Mouse (Mus musculus) heart, embryonic 12.5 days (tissue): ENCODE measurements around the gene Ppp1r8. TPM values are rescaled to one million over a fixed set of nuclear protein-coding genes. Genes with fewer than 3 reads are reported as not detected.
"Not testable (repeated sequence)": the region's sequence is repeated elsewhere in the genome, so short reads cannot be mapped to it uniquely, and the experiment has no call there.

ENCODE experiments used
- ATAC-seq: fragments of 200-750 bp; cut with Nextera tagmentation; 2 replicates; pipeline ENCODE4 v1.8.0; 2017; ENCODE audit warnings: moderate TSS enrichment, moderate library complexity; ENCODE audit not compliant: insufficient number of reproducible peaks, low FRiP score
- H3K27ac ChIP-seq: fragments of 300-500 bp; sonication (generic); 2 replicates; pipeline ENCODE4 v1.5.1; 2016; ENCODE audit warnings: mild to moderate bottlenecking, moderate library complexity; ENCODE audit not compliant: poor library complexity, severe bottlenecking
- H3K27me3 ChIP-seq: fragments of 300-500 bp; sonication (generic); replicated peaks from 2 replicates; pipeline ENCODE4 v1.6.1; 2016; ENCODE audit warnings: mild to moderate bottlenecking, moderate library complexity
- H3K36me3 ChIP-seq: fragments of 300-500 bp; sonication (generic); 2 replicates; pipeline ENCODE4 v1.6.1; 2016; ENCODE audit warnings: mild to moderate bottlenecking, moderate library complexity
- H3K4me1 ChIP-seq: fragments of 300-500 bp; sonication (generic); replicated peaks from 2 replicates; pipeline ENCODE4 v1.6.1; 2016; ENCODE audit warnings: mild to moderate bottlenecking
- H3K4me2 ChIP-seq: fragments of 300-500 bp; sonication (generic); 2 replicates; pipeline ENCODE4 v1.6.1; 2016; ENCODE audit warnings: mild to moderate bottlenecking, moderate library complexity
- H3K4me3 ChIP-seq: fragments of 300-500 bp; sonication (generic); 2 replicates; pipeline ENCODE4 v1.5.1; 2016; ENCODE audit warnings: mild to moderate bottlenecking
- H3K9ac ChIP-seq: fragments of 300-500 bp; sonication (generic); 2 replicates; pipeline ENCODE4 v1.6.1; 2016; ENCODE audit warnings: mild to moderate bottlenecking, moderate library complexity
- H3K9me3 ChIP-seq: fragments of 300-500 bp; sonication (generic); replicated peaks from 2 replicates; pipeline ENCODE4 v1.6.1; 2016; ENCODE audit warnings: mild to moderate bottlenecking, moderate library complexity
- WGBS: fragments of 180-500 bp; shearing (Covaris S2); methylation state at CpG from one replicate; pipeline ENCODE4 v1.1.7; 2016; 5-methylcytosine and 5-hydroxymethylcytosine counted together
- polyA plus RNA-seq: library from polyadenylated mRNA; unstranded; fragments of >200 nt; fragmentation: Nextera tagmentation; extraction: Ambion mirVana; gene quantifications from 2 replicates; pipeline ENCODE4 v1.2.1, GENCODE M21; 2016

The Ppp1r8 gene
- polyA plus RNA-seq, 1 experiment from 2014 or later, result 30.0 TPM

- no peak for ATAC-seq
Measured at GRCm38 (mm10) chr4:132797461-132797860, 45.5 kb downstream of the Ppp1r8 start.

GRCm38 (mm10) chr4:132796196-132796886 lies 46.6 kb downstream of the Ppp1r8 start, which contains the start of gene Themis2:
Gene Themis2 (minus strand): TSS chr4:132796387.
- Histone ChIP-seq H3K4me2 (peak within 1 kb of the TSS; percentile 72), H3K9me3 (no peaks in the 10 kb centered on the region), H3K27me3 (peaks cover 30% of the 10 kb centered on the region), H3K4me1 (peaks cover 7% of the 10 kb centered on the region; the same call in 1 of the 2 replicates), H3K36me3 (no peaks in the 10 kb centered on the region), H3K4me3 (peak within 1 kb of the TSS; percentile 43), H3K27ac (no peak within 1 kb of the TSS), H3K9ac (peak within 1 kb of the TSS; percentile 47; the same call in 1 of the 2 replicates)
- 1% methylated on average over 21 of the region's 21 CpGs for WGBS
- no peak for ATAC-seq

More at GRCm38 (mm10) chr4:132797461-132797860, 45.5 kb downstream of the Ppp1r8 start:
- H3K27ac ChIP-seq, result no peak overlapping the region
- no peak overlapping the region for H3K4me3 ChIP-seq
- peaks cover 30% of the 10 kb centered on the region for H3K27me3 ChIP-seq
- H3K9me3 ChIP-seq, result no peaks in the 10 kb centered on the region
- peaks cover 7% of the 10 kb centered on the region; the same call in 1 of the 2 replicates for H3K4me1 ChIP-seq
- WGBS, result 64% methylated on average over 1 of the region's 1 CpGs
- H3K9ac ChIP-seq, result no peak overlapping the region
- H3K36me3 ChIP-seq, result no peaks in the 10 kb centered on the region
- H3K4me2 ChIP-seq, result no peak overlapping the region

DNA sequence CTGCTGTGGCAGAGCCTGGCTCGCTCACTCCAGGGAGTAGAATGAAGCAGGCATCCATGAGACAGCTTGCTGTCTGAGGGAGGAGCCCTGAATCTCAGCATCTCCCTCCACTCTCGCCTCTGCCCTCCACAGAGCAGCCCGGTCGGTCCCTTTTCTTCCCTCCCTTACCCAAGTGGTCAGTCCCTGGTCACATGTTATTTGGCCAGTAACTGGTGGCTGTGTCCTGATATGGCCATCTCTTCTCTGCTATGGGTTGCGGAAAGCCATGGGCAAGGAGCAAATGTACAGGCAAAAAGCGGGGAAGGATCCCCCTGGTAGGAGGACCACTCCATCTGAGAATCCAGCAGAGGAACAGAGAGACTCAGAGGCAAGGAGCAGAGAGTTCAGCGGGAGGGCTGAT lies 47.8 kb downstream of the Ppp1r8 start:
- 58% methylated on average over 7 of the region's 7 CpGs for WGBS

DNA sequence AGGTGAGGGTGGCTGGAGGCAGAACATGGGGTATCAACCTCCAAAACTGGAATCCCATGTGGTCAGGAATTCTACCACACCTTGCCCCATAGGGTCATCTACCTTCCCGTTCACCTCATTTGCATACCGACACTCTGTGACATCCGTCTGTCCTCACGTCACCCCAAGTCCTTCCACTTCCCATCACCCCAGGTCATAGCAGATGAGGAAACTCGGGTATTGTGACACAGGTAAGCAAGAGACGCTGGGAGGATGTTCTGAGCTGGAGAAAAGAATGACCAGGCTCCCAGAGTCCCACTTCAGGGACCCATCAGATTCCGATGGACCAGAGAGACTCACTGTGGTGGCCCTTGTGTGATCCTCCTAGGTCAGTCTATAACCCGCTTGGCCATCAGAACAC lies 48.2 kb downstream of the Ppp1r8 start:
- ATAC-seq, result no peak
- Histone ChIP-seq H3K27me3 (peaks cover 30% of the 10 kb centered on the region), H3K4me3 (no peak overlapping the region), H3K4me2 (no peak overlapping the region), H3K9me3 (no peaks in the 10 kb centered on the region), H3K4me1 (peaks cover 7% of the 10 kb centered on the region; the same call in 1 of the 2 replicates), H3K36me3 (no peaks in the 10 kb centered on the region), H3K9ac (no peak overlapping the region), H3K27ac (no peak overlapping the region)
- WGBS, result 68% methylated on average over 8 of the region's 8 CpGs

More for the DNA sequence above, 47.8 kb downstream of the Ppp1r8 start:
- Histone ChIP-seq H3K9ac (no peak overlapping the region), H3K9me3 (no peaks in the 10 kb centered on the region), H3K4me2 (no peak overlapping the region), H3K4me3 (no peak overlapping the region), H3K4me1 (peaks cover 7% of the 10 kb centered on the region; the same call in 1 of the 2 replicates), H3K27me3 (peaks cover 30% of the 10 kb centered on the region), H3K36me3 (no peaks in the 10 kb centered on the region), H3K27ac (no peak overlapping the region)
- no peak for ATAC-seq

DNA sequence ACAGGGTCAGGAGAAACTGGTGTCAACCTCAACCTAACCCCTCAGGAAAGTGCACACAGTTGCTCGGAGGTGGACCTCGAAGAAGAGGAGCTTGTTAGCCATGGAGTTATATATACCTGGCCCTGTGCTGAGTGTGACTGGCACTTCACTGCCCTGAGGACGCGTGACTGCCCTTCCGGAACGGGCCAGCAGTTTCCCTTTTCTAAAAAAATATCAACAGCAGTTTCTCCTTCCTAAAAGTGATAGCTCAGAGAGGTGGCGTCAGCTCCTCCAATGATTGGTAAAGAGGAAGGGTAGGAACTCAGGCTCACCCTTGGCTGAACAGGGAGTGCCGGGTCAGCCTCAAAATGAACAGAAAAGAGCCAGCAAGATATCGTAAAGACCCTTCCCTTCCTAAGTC lies 48.9 kb downstream of the Ppp1r8 start:
- Histone ChIP-seq H3K4me2 (no peak overlapping the region), H3K4me3 (no peak overlapping the region), H3K9ac (no peak overlapping the region), H3K27me3 (peaks cover 30% of the 10 kb centered on the region), H3K27ac (no peak overlapping the region), H3K4me1 (peaks cover 7% of the 10 kb centered on the region; the same call in 1 of the 2 replicates), H3K9me3 (no peaks in the 10 kb centered on the region), H3K36me3 (no peaks in the 10 kb centered on the region)
- WGBS, result 68% methylated on average over 9 of the region's 9 CpGs
- no peak for ATAC-seq

DNA sequence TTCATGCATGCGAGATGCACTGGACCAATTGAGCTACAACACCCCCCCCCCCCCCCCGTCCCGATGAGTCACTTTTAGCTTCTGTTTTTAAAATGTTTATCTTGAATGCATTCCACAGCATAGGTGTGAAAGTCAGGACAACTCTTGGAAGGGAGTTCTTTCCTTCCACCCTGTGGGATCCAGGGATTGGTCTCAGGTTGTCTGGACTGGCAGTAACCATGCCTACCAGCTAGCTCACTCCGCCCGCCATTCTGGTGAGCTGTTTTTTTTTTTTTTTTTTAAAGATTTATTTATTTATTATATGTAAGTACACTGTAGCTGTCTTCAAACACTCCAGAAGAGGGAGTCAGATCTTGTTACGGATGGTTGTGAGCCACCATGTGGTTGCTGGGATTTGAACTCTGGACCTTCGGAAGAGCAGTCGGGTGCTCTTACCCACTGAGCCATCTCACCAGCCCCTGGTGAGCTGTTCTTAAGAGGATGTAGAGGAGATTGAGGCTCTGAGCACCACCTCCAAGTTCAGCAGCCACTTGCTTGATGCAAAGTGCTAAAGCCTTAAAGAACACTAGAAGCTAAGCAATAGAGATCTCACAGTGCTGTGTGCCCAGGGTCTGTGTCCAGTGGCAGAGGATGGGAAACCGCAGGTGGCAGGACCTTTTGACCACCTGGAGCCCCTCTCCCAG lies 49.5 kb downstream of the Ppp1r8 start:
- H3K4me1 ChIP-seq, H3K36me3 ChIP-seq, H3K4me3 ChIP-seq, H3K9ac ChIP-seq, H3K4me2 ChIP-seq, ATAC-seq, H3K27ac ChIP-seq, H3K9me3 ChIP-seq: not testable (repeated sequence)
- peaks cover 30% of the 10 kb centered on the region for H3K27me3 ChIP-seq
- 77% methylated on average over 8 of the region's 9 CpGs for WGBS

DNA sequence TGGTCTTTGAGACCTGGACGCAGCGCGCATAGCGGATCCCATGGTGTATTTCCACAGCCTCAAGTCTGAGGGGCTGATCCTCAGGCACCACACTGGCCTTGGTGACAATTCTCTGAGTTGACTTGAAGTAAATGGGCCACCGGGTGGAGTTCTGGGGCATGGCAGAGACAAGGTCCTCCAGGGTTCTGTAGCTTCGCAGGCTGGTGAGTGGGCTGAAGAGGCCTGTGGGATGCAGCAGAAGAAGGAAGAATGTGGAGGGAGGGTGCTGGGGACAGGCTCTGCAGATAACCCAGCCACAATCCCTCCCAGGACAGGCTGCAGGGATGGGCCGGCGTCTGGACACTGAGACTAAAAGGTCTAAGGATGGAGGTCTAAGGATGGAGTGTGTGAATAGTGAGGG lies 53.2 kb downstream of the Ppp1r8 start:
- Histone ChIP-seq H3K36me3 (no peaks in the 10 kb centered on the region), H3K27ac (no peak overlapping the region), H3K4me2 (no peak overlapping the region), H3K9me3 (no peaks in the 10 kb centered on the region), H3K9ac (no peak overlapping the region), H3K4me1 (no peaks in the 10 kb centered on the region), H3K27me3 (peaks cover 11% of the 10 kb centered on the region), H3K4me3 (no peak overlapping the region)
- no peak for ATAC-seq
- WGBS, result 70% methylated on average over 8 of the region's 8 CpGs

- no peak for ATAC-seq
- WGBS, result 88% methylated on average over 13 of the region's 13 CpGs
- no peaks in the 10 kb centered on the region for H3K9me3 ChIP-seq
- no peak overlapping the region for H3K4me3 ChIP-seq
- no peak overlapping the region for H3K4me2 ChIP-seq
- H3K27ac ChIP-seq, result no peak overlapping the region
- H3K36me3 ChIP-seq, result no peaks in the 10 kb centered on the region; the same call in 1 of the 2 replicates
- no peak overlapping the region for H3K9ac ChIP-seq
- no peaks in the 10 kb centered on the region for H3K4me1 ChIP-seq
- H3K27me3 ChIP-seq, result no peaks in the 10 kb centered on the region
Measured at GRCm38 (mm10) chr4:132785228-132785627, 57.7 kb downstream of the Ppp1r8 start.

DNA sequence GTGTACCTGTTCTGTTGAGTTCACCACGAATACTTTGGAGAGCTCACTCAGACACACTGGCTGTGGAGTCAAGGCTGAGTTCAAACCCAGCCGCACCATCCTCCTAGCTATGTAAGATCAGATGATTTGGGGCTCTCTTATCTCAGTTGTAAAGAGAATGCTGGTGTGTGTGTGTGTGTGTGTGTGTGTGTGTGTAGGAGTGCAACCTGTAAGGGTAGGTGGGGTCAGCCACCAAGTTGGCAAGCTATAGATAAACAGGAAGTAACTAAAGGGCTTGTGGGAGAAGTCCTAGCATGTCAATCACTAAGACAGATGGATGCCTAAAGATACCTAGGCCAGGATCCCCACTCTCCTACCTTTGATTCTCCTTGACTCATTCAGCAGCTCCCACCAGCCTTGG lies 59.2 kb downstream of the Ppp1r8 start:
- WGBS, result 81% methylated on average over 2 of the region's 2 CpGs
- H3K27me3 ChIP-seq, result no peaks in the 10 kb centered on the region
- no peak overlapping the region for H3K9ac ChIP-seq
- H3K36me3 ChIP-seq, result peaks cover 10% of the 10 kb centered on the region
- H3K4me1 ChIP-seq, result no peaks in the 10 kb centered on the region
- no peaks in the 10 kb centered on the region for H3K9me3 ChIP-seq
- no peak overlapping the region for H3K27ac ChIP-seq
- no peak overlapping the region for H3K4me3 ChIP-seq
- no peak overlapping the region for H3K4me2 ChIP-seq
- ATAC-seq, result no peak

DNA sequence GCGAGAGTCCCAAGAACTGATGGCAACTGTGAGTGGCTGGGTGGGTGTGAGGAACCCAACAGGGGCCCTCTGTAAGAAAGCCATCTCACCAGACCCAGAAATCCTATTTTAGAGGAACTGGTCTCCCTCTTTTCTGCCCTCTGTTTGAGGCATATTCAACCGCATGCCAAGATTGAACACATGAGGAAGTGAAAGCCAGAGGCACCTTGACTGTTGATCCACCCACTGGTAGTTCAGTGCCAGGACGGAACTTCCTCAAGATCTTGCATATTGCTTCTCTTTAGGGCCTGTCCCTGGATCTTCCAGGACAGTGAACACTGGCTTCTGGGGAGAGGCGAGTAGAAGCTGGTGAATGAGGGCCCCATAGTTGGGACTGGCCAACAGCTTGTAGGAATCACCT lies 62.7 kb downstream of the Ppp1r8 start:
- H3K36me3 ChIP-seq, result peaks cover 45% of the 10 kb centered on the region
- H3K9ac ChIP-seq, result no peak overlapping the region
- H3K4me1 ChIP-seq, result no peaks in the 10 kb centered on the region
- WGBS, result 86% methylated on average over 4 of the region's 4 CpGs
- H3K4me2 ChIP-seq, result no peak overlapping the region
- H3K9me3 ChIP-seq, result no peaks in the 10 kb centered on the region
- no peak overlapping the region for H3K27ac ChIP-seq
- H3K4me3 ChIP-seq, result no peak overlapping the region
- H3K27me3 ChIP-seq, result no peaks in the 10 kb centered on the region
- no peak for ATAC-seq

DNA sequence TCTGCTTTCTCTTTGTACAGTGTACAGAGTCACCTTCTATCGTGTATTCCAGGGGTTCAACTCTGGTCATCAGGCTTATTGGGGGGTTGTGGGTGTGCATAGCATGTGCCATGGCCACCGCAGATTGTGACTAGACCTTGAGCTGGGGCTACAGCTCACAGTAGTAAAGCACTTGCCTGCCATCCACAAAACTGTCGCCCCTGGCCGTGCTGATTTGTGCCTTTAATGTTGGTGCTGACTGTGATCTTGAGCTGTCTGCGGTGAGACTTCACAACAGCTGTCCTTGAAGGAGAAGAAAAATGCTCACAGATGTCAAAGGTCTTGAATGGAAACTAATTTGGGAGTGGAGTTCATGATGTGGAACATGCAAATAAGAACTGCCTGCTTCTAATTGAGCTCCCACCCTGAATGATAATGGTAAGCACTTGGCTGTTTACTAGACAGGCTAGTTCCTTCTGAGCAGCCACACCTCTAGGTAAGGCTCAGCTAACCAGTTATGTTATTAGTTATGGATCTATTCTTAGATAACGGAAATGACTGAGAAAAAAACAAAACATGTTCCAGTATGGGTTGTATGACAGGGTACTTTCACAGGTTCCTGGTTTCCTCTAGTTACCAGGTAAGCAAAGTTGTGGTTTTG lies 64.3 kb downstream of the Ppp1r8 start:
- H3K36me3 ChIP-seq, result peaks cover 60% of the 10 kb centered on the region
- 92% methylated on average over 6 of the region's 6 CpGs for WGBS
- H3K4me2 ChIP-seq, result no peak overlapping the region

More for the DNA sequence above, 64.3 kb downstream of the Ppp1r8 start:
- Histone ChIP-seq H3K4me3 (no peak overlapping the region), H3K9me3 (no peaks in the 10 kb centered on the region), H3K27me3 (no peaks in the 10 kb centered on the region), H3K4me1 (no peaks in the 10 kb centered on the region), H3K27ac (no peak overlapping the region), H3K9ac (no peak overlapping the region)
- no peak for ATAC-seq
